In genomic region chr19:59267417-59267963, GRCm38 (mm10) we compare ENCODE assay signal across 12 mouse cellular contexts. TPM values are rescaled to one million over a fixed set of nuclear protein-coding genes. Genes with fewer than 3 reads are reported as not detected.
DNase-seq lines count a peak whose midpoint lies in the region; ATAC-seq lines count a peak whose summit lies in the region.
"Had no signal": no experiment of that assay in that cellular context is flagged by ENCODE, and none has a peak within 500 bp of the region (broad histone marks: within the 10 kb centered on the region; RNA-seq: fewer than 3 reads in every experiment).

No protein-coding gene starts in this region.

- DNase-seq in heart, postnatal 25 days (ENCODE audit: low spot score) = no peak
- peak; percentile 37 for DNase-seq in forelimb bud, embryonic 11.5 days (ENCODE audit: low read depth, low spot score)
- DNase-seq in midbrain, embryonic 14.5 days = peak; percentile 67
- no peak for DNase-seq in lung, postnatal 14 days
- DNase-seq in thymus, postnatal 36 days = no peak
- DNase-seq: adrenal gland, postnatal 10 days had no signal

- H3K4me2 ChIP-seq in heart, embryonic 16.5 days (ENCODE audit: low read depth, low read length) = no peak overlapping the region
- H3K4me2 ChIP-seq in midbrain, embryonic 14.5 days (ENCODE audit: low read length) = no peak overlapping the region

- H3K27me3 ChIP-seq in heart, embryonic 16.5 days (ENCODE audit: control insufficient read depth, insufficient read depth, low read length) = no peaks in the 10 kb centered on the region
- peaks cover 11% of the 10 kb centered on the region; the same call in 1 of the 2 replicates for H3K27me3 ChIP-seq in midbrain, embryonic 14.5 days (ENCODE audit: control insufficient read depth, insufficient read depth, low read length)

- intact Hi-C loops in heart, postnatal 25 days (cut with DNase I) = no loop called here

- no peak overlapping the region for H3K9ac ChIP-seq in heart, embryonic 16.5 days (ENCODE audit: low read length)
- H3K9ac ChIP-seq in midbrain, embryonic 14.5 days (replicated peaks; ENCODE audit: low read length) = no peak overlapping the region

- H3K36me3 ChIP-seq in heart, embryonic 16.5 days (ENCODE audit: control insufficient read depth, insufficient read depth) = no peaks in the 10 kb centered on the region
- H3K36me3 ChIP-seq in midbrain, embryonic 14.5 days (ENCODE audit: control insufficient read depth, insufficient read depth, low read length) = no peaks in the 10 kb centered on the region

- no peaks in the 10 kb centered on the region for H3K4me1 ChIP-seq in heart, embryonic 16.5 days (ENCODE audit: control insufficient read depth, insufficient read depth, low read length)
- 0 out of 2 replicates have a peak, but pooled peaks cover 11% of the 10 kb centered on the region for H3K4me1 ChIP-seq in midbrain, embryonic 14.5 days (ENCODE audit: control insufficient read depth, insufficient read depth, low read length)

- 18% methylated on average over 5 of the region's 5 CpGs for WGBS in heart, embryonic 16.5 days
- 2% methylated on average over 5 of the region's 5 CpGs for WGBS in midbrain, embryonic 14.5 days

- no peak for ATAC-seq in heart, embryonic 16.5 days (replicated peaks; ENCODE audit: extremely low read depth, insufficient read depth, low FRiP score)
- peak; percentile 45 for ATAC-seq in common myeloid progenitor, adult 5-6 weeks (replicated peaks; ENCODE audit: low read depth, poor library complexity, severe bottlenecking)
- ATAC-seq in midbrain, embryonic 14.5 days (ENCODE audit: low FRiP score, low TSS enrichment) = no peak
- ATAC-seq in erythroblast, adult 5-6 weeks (replicated peaks; ENCODE audit: low FRiP score, poor library complexity, severe bottlenecking) = no peak
- ATAC-seq: lung, postnatal 0 days had no signal

- no peak overlapping the region for H3K4me3 ChIP-seq in heart, embryonic 16.5 days (ENCODE audit: low read length)
- no peak overlapping the region for H3K4me3 ChIP-seq in midbrain, embryonic 14.5 days (replicated peaks; ENCODE audit: low read depth, low read length)

- no peaks in the 10 kb centered on the region for H3K9me3 ChIP-seq in heart, embryonic 16.5 days (replicated peaks; ENCODE audit: control insufficient read depth, low read length)
- H3K9me3 ChIP-seq in midbrain, embryonic 14.5 days (ENCODE audit: control insufficient read depth, low read length) = no peaks in the 10 kb centered on the region

- peak overlapping the region; percentile 53 for H3K27ac ChIP-seq in heart, embryonic 16.5 days (ENCODE audit: low read length)
- peak overlapping the region; percentile 8; the same call in 1 of the 2 replicates for H3K27ac ChIP-seq in midbrain, embryonic 14.5 days (replicated peaks; ENCODE audit: low read depth, low read length)

RNA-seq across cellular contexts. Expression of gene Slc18a2, which starts 6.8 kb away (rescaled TPM):
- polyA plus RNA-seq in heart, embryonic 16.5 days (2015; fragmentation: Nextera tagmentation; extraction: Ambion mirVana) = 8.7 and 12.6 TPM in 2 replicates
- under 1 TPM; 0.68 to 0.70 TPM for total RNA-seq in heart, postnatal 25 days (2021)
- 21.9 and 29.1 TPM in 2 replicates for total RNA-seq in common myeloid progenitor, adult 5-6 weeks (2017)
- 18.9 and 23.0 TPM in 2 replicates for polyA plus RNA-seq in midbrain, embryonic 14.5 days (2014; fragmentation: Nextera tagmentation; extraction: Ambion mirVana)
- total RNA-seq in erythroblast, adult 5-6 weeks (2015; ENCODE audit: low replicate concordance) = 1.3 and 3.3 TPM in 2 replicates
- 0.85 and 1.7 TPM in 2 replicates for total RNA-seq in erythroblast, adult 5-6 weeks (2017; ENCODE audit: low replicate concordance)

RNA-seq across cellular contexts. Expression of gene Kcnk18, which starts 48.5 kb away (rescaled TPM):
- not detected in 2 replicates for polyA plus RNA-seq in heart, embryonic 16.5 days (2015; fragmentation: Nextera tagmentation; extraction: Ambion mirVana)
- total RNA-seq in heart, postnatal 25 days (2021) = not detected
- total RNA-seq in common myeloid progenitor, adult 5-6 weeks (2017) = not detected in 2 replicates
- not detected in 2 replicates for polyA plus RNA-seq in midbrain, embryonic 14.5 days (2014; fragmentation: Nextera tagmentation; extraction: Ambion mirVana)
- total RNA-seq in erythroblast, adult 5-6 weeks (2015; ENCODE audit: low replicate concordance) = not detected in 2 replicates
- not detected in 2 replicates for total RNA-seq in erythroblast, adult 5-6 weeks (2017; ENCODE audit: low replicate concordance)
- total RNA-seq: adrenal gland, postnatal 10 days; left cerebral cortex, adult 18-20 months had no signal
- polyA plus RNA-seq: lung, postnatal 0 days; urinary bladder, adult 2 months had no signal

RNA-seq across cellular contexts. Expression of gene Rps12-ps3, which starts 54.6 kb away (rescaled TPM):
- 15.5 and 43.3 TPM in 2 replicates for polyA plus RNA-seq in heart, embryonic 16.5 days (2015; fragmentation: Nextera tagmentation; extraction: Ambion mirVana)
- total RNA-seq in heart, postnatal 25 days (2021) = 100 to 1,000 TPM; 247 to 305 TPM
- 809 and 1,340 TPM in 2 replicates for total RNA-seq in common myeloid progenitor, adult 5-6 weeks (2017)
- polyA plus RNA-seq in midbrain, embryonic 14.5 days (2014; fragmentation: Nextera tagmentation; extraction: Ambion mirVana) = 26.3 and 29.8 TPM in 2 replicates
- total RNA-seq in erythroblast, adult 5-6 weeks (2015; ENCODE audit: low replicate concordance) = 144 and 176 TPM in 2 replicates
- 58.3 and 69.0 TPM in 2 replicates for total RNA-seq in erythroblast, adult 5-6 weeks (2017; ENCODE audit: low replicate concordance)

Comparison
In these comparisons a context has a peak if more than half of its experiments do, and no peak if none do; other contexts are left out.
1. DNase-seq: peak in forelimb bud, embryonic 11.5 days (single experiment) and midbrain, embryonic 14.5 days (single experiment); none in heart, postnatal 25 days (single experiment), lung, postnatal 14 days (single experiment) and thymus, postnatal 36 days (0 of 2).